Mouse (Mus musculus) spleen, postnatal 10 days (tissue): Measurements from ENCODE around the gene Efcab7.
A peak's percentile ranks its signal among the peaks of the same experiment; 100 is the strongest.

Experiments used
- DNase-seq, 2 experiments: peaks; one replicate each; pipeline ENCODE4 v3.0.0; 2021 to 2022; ENCODE audit warnings: low spot score in 2 of 2

Efcab7 gene

GRCm38 (mm10) chr4:99829094-99830073, at the start of gene Efcab7:
Efcab7 (plus strand) TSS chr4:99829198.
- DNase-seq = peak; percentile 77 to 86

- DNase-seq = no peak
Measured at GRCm38 (mm10) chr4:99792365-99792764, 36.6 kb upstream of the Efcab7 start.

- no peak for DNase-seq
Measured at GRCm38 (mm10) chr4:99816697-99817460, 12.1 kb upstream of the Efcab7 start.

- no peak for DNase-seq
Measured at GRCm38 (mm10) chr4:99828337-99828736, 661 bp upstream of the Efcab7 start.

- no peak for DNase-seq
Measured at GRCm38 (mm10) chr4:99828739-99829093, 282 bp upstream of the Efcab7 start.

- peak in 1 of 2 experiments; percentile 21 for DNase-seq
Measured at GRCm38 (mm10) chr4:99881882-99882281, 52.9 kb downstream of the Efcab7 start.

- no peak for DNase-seq
Measured at GRCm38 (mm10) chr4:99882405-99882804, 53.4 kb downstream of the Efcab7 start.

- DNase-seq = no peak
Measured at GRCm38 (mm10) chr4:99913894-99914451, 85.0 kb downstream of the Efcab7 start.

- DNase-seq = no peak
Measured at GRCm38 (mm10) chr4:99926380-99926779, 97.4 kb downstream of the Efcab7 start.

- DNase-seq = no peak
Measured at GRCm38 (mm10) chr4:99928521-99928920, 99.5 kb downstream of the Efcab7 start.

GRCm38 (mm10) chr4:99929149-99929612, 100.2 kb downstream of the Efcab7 start, which contains the start of gene Pgm1:
Pgm1 (plus strand) TSS chr4:99929414.
- peak; percentile 31 to 65 for DNase-seq

- peak; percentile 11 to 59 for DNase-seq
Measured at GRCm38 (mm10) chr4:99929613-99930517, 100.9 kb downstream of the Efcab7 start, which contains the start of gene Itgb3bp. Itgb3bp (minus strand) TSS chr4:99929813.

GRCm38 (mm10) chr4:99930518-99931239, 101.7 kb downstream of the Efcab7 start:
- DNase-seq = no peak

GRCm38 (mm10) chr4:99931240-99931580, 102.2 kb downstream of the Efcab7 start:
- no peak for DNase-seq

GRCm38 (mm10) chr4:99931807-99932206, 102.8 kb downstream of the Efcab7 start:
- DNase-seq = no peak

GRCm38 (mm10) chr4:99934859-99935258, 105.9 kb downstream of the Efcab7 start:
- DNase-seq = no peak

GRCm38 (mm10) chr4:99936278-99936677, 107.3 kb downstream of the Efcab7 start:
- no peak for DNase-seq

- DNase-seq = no peak
Measured at GRCm38 (mm10) chr4:99939711-99940505, 110.9 kb downstream of the Efcab7 start.

- peak in 1 of 2 experiments; percentile 19 for DNase-seq
Measured at GRCm38 (mm10) chr4:99941655-99942414, 112.8 kb downstream of the Efcab7 start.
